Mouse (Mus musculus) hindbrain, postnatal 0 days (tissue): Measurements from ENCODE around the gene Cntfr. TPM values are rescaled to one million over a fixed set of nuclear protein-coding genes. Genes with fewer than 3 reads are reported as not detected.

Source experiments
- ATAC-seq: fragments of 200-750 bp; cut with Nextera tagmentation; 2 replicates; pipeline ENCODE4 v1.8.0; 2017; ENCODE audit warnings: mild to moderate bottlenecking, moderate TSS enrichment, moderate library complexity
- DNase-seq: peaks from one replicate; pipeline ENCODE4 v3.0.0-alpha.2; 2015; ENCODE audit warnings: low spot score
- H3K27ac ChIP-seq: fragments of 300-500 bp; sonication (generic); 2 replicates; pipeline ENCODE4 v1.5.1; 2014; ENCODE audit warnings: mild to moderate bottlenecking
- H3K27me3 ChIP-seq: fragments of 300-500 bp; sonication (generic); 2 replicates; pipeline ENCODE4 v1.6.1; 2014; ENCODE audit warnings: low read length, mixed read lengths; ENCODE audit not compliant: insufficient read depth
- H3K36me3 ChIP-seq: fragments of 300-500 bp; sonication (generic); 2 replicates; pipeline ENCODE4 v1.6.1; 2014; ENCODE audit warnings: low read length, mixed read lengths; ENCODE audit not compliant: insufficient read depth
- H3K4me1 ChIP-seq: fragments of 300-500 bp; sonication (generic); 2 replicates; pipeline ENCODE4 v1.6.1; 2014; ENCODE audit warnings: antibody characterized with exemption, low read length, mixed read lengths; ENCODE audit not compliant: insufficient read depth
- H3K4me2 ChIP-seq: fragments of 300-500 bp; sonication (generic); 2 replicates; pipeline ENCODE4 v1.6.1; 2014; ENCODE audit warnings: low read depth, mild to moderate bottlenecking, low read length, moderate library complexity, mixed read lengths
- H3K4me3 ChIP-seq: fragments of 300-500 bp; sonication (generic); 2 replicates; pipeline ENCODE4 v1.5.1; 2014; ENCODE audit warnings: low read length
- H3K9ac ChIP-seq: fragments of 300-500 bp; sonication (generic); replicated peaks from 2 replicates; pipeline ENCODE4 v1.6.1; 2014; ENCODE audit warnings: mild to moderate bottlenecking, low read length, moderate library complexity, mixed read lengths
- H3K9me3 ChIP-seq: fragments of 300-500 bp; sonication (generic); 2 replicates; pipeline ENCODE4 v1.6.1; 2016; ENCODE audit warnings: low read length, mixed read lengths
- CTCF ChIP-seq: IDR thresholded peaks from 2 replicates; pipeline ENCODE4 v1.5.1; 2016; ENCODE audit warnings: antibody characterized with exemption, control low read depth, low read depth
- WGBS: fragments of 180-500 bp; shearing (Covaris S2); extraction: QIAGEN DNeasy Blood & Tissue Kit; methylation state at CpG from one replicate; pipeline ENCODE4 v1.1.7; 2014; 5-methylcytosine and 5-hydroxymethylcytosine counted together
- polyA plus RNA-seq: library from polyadenylated mRNA; unstranded; fragments of >200 nt; fragmentation: Nextera tagmentation; extraction: Ambion mirVana; gene quantifications from 2 replicates; pipeline ENCODE4 v1.2.1, GENCODE M21; 2015
- total RNA-seq: library from RNA; depleted of rRNA; stranded (reverse); fragments of >200 nt; gene quantifications from 2 replicates; pipeline ENCODE4 v1.2.3, GENCODE M21; 2014

Gene Cntfr
- total and polyA plus RNA-seq, 2 experiments from 2014 or later, result 22.1 to 61.9 TPM

DNA sequence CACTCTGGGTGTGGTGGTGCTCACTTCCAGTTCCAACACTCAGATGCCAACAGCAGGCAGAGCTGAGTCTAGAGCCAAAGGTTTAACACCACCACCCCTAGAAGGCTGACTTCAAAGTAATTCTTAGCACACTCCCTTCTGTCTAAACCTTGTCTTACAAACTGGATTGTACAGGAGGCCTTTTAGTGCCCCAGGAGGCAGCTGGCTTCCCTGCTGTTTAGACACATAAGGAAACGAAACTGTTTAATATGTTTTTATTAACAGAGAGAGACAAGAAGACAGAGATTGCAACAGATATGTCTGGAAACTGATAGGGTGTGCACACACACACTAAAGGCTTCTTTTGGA lies 41.3 kb upstream of the Cntfr start:
- ATAC-seq, result no peak

DNA sequence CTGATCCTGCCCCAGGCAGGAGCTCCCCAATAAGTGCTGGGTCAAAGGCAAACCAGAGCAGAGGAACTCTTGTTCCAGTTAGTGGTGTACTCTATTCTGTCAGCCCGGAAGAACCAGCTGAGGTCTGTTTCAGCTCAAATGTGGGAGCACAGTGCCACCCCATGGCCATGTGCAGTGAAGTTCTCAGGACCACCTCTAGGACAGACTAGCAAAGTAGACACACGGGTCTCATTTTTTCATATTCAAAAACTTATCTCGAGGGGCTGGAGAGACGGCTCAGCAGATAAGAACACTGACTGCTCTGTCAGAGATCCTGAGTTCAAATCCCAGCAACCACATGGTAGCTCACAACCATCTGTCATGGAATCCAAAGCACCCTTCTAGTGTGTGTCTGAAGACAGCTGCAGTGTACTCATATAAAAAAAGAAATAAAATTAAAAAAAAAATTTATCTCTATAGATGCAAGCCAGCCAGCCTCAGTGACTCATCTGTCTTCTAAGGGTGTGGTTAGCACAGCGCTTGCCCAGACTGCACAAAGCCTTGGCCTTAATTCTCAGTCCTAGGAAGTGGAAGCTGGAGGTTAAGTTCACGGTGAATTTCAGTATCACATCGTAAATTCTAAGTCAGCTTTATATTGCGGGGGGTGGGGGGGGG lies 40.8 kb upstream of the Cntfr start:
- WGBS, result 44% methylated on average over 8 of the region's 8 CpGs
- Histone ChIP-seq H3K27me3 (no peaks in the 10 kb centered on the region), H3K4me2 (no peak overlapping the region), H3K27ac (no peak overlapping the region), H3K36me3 (0 out of 2 replicates have a peak, but pooled peaks cover 10% of the 10 kb centered on the region), H3K9me3 (no peaks in the 10 kb centered on the region), H3K9ac (no peak overlapping the region), H3K4me1 (no peaks in the 10 kb centered on the region), H3K4me3 (no peak overlapping the region)
- ATAC-seq (peak; percentile 75), DNase-seq (peak; percentile 88)
- peak; percentile 93 for TF ChIP-seq CTCF

More for the DNA sequence above, 41.3 kb upstream of the Cntfr start:
- Histone ChIP-seq H3K9ac (no peak overlapping the region), H3K27me3 (no peaks in the 10 kb centered on the region), H3K4me3 (no peak overlapping the region), H3K4me2 (no peak overlapping the region), H3K27ac (no peak overlapping the region), H3K4me1 (no peaks in the 10 kb centered on the region), H3K36me3 (0 out of 2 replicates have a peak, but pooled peaks cover 10% of the 10 kb centered on the region), H3K9me3 (no peaks in the 10 kb centered on the region)
- no peak for DNase-seq
- 48% methylated on average over 1 of the region's 1 CpGs for WGBS
- no peak for TF ChIP-seq CTCF

DNA sequence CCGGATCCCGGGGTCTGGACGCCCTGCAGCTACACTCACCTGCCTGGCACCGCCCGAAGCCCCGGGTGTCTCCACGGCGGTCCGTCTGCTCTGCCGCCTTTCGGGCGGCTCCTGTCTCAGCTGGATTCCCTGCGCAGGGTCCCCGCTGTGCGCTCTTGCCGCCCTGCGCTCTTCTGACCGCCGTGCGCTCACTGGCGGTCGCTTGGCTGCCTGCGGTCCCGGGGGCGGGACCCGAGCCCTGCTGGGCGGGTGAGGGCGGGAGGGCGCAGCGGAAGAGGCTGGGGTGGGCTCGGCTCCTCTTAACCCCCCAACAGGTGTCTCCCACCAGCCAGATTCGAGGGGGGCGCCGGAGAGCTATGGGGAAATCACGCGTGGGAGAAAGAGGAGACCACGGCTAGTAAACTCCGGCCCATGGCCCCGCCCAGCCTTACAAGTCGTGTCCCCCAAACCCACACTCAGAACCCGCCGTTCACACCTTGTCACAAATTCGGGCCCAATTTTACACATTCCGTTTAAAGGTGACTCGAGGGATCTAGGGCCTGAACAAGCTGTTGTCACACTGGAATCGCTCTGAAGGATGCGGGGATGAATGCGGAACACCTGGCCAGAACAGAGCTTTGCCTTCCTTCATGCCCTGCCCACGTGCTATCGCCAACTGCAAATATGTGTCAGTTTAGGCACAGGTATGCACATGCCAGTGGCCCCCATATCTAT lies 34.3 kb upstream of the Cntfr start, which contains the start of gene Arid3c:
TSS of gene Arid3c (minus strand) at position 91 of the 714 bp plus-strand sequence.
- ATAC-seq, result peak; percentile 33; the same call in 1 of the 2 replicates
- H3K4me3 ChIP-seq, result peak within 1 kb of the TSS; percentile 40
- no peak for TF ChIP-seq CTCF
- peak within 1 kb of the TSS; percentile 41; the same call in 1 of the 2 replicates for H3K9ac ChIP-seq
- H3K9me3 ChIP-seq, result no peaks in the 10 kb centered on the region
- H3K36me3 ChIP-seq, result no peaks in the 10 kb centered on the region
- H3K4me1 ChIP-seq, result no peaks in the 10 kb centered on the region
- no peak for DNase-seq
- peak within 1 kb of the TSS; percentile 68 for H3K4me2 ChIP-seq
- under 1% methylated on average over 50 of the region's 50 CpGs for WGBS
- no peak within 1 kb of the TSS for H3K27ac ChIP-seq
- H3K27me3 ChIP-seq, result peaks cover 24% of the 10 kb centered on the region

DNA sequence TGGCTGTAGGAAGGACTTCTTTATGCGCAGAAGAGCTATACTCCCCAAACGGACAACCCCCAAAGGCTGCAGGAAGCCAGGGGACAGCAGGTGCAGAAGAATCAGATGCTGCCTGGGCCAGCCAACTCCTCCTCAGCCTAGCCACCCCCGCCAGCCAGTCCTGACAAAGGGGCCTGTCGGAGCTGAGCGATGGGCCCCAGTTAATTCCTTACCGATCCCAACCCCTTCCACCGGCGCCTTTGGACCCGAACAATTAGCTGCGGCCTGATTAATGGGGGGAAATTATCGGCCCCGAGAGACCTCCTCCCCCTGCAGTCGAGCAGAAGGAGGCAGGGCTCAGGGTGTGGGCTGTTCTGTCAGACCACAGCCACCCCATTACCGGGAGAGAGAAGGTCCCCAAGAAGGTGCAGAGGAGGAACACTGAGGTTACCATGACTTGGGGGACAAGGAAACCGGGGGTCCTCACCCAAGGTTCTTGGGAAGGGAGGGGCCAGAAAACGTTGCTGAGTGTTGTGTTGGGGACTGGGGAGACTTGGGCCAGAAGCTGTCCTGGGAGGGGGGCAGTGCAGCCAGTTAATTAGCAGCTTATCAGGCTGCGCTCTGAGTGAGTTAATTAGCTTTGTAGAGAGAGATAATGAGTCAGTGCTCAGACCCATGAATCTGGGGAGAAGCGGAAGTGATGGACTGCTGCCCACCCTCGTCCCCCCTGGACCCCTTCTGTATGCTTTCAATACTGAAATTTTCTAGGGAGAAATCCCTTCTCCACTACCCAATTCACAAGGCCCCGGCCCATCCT lies 30.1 kb upstream of the Cntfr start:
- no peak overlapping the region for H3K9ac ChIP-seq
- ATAC-seq (no peak), DNase-seq (no peak)
- 12% methylated on average over 20 of the region's 20 CpGs for WGBS
- peaks cover 42% of the 10 kb centered on the region for H3K27me3 ChIP-seq
- TF ChIP-seq CTCF, result no peak
- no peaks in the 10 kb centered on the region for H3K9me3 ChIP-seq
- H3K4me1 ChIP-seq, result peaks cover 10% of the 10 kb centered on the region; the same call in 1 of the 2 replicates
- no peaks in the 10 kb centered on the region for H3K36me3 ChIP-seq
- H3K4me2 ChIP-seq, result 0 out of 2 replicates have a peak overlapping the region, but pooled peaks have one; percentile 19
- H3K27ac ChIP-seq, result no peak overlapping the region
- no peak overlapping the region for H3K4me3 ChIP-seq

DNA sequence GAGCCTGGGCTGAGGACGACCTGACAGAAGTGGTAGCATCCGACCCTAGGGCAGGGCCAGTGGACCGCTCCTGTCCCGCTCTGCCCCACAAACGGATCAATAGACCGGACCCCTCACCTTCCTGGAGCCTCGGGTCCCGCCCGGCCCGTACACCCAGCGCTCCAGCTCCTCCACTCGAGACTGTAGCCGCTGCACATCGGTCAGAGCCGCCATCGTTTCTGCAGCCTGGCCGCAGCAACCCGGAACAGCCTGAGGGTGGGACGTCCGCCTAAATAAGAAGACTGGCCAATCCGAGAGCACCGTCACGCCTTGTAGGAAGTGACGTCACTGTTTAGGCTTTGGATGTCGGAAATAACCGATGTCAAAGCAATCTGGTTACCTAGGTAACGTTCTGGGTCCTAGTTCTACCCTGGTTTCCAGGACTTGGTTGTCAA lies 26.0 kb upstream of the Cntfr start, which contains the start of gene Dctn3:
TSS of gene Dctn3 (minus strand) at position 253 of the 434 bp plus-strand sequence.
- peak within 1 kb of the TSS; percentile 82 for H3K9ac ChIP-seq
- peaks cover 20% of the 10 kb centered on the region for H3K36me3 ChIP-seq
- H3K4me1 ChIP-seq, result peaks cover 13% of the 10 kb centered on the region; the same call in 1 of the 2 replicates
- peak within 1 kb of the TSS; percentile 71 for H3K27ac ChIP-seq
- DNase-seq (peak; percentile 99), ATAC-seq (peak; percentile 98)
- no peak for TF ChIP-seq CTCF
- 0% methylated on average over 27 of the region's 27 CpGs for WGBS
- H3K27me3 ChIP-seq, result peaks cover 20% of the 10 kb centered on the region
- H3K4me3 ChIP-seq, result peak within 1 kb of the TSS; percentile 93
- peak within 1 kb of the TSS; percentile 82 for H3K4me2 ChIP-seq
- H3K9me3 ChIP-seq, result no peaks in the 10 kb centered on the region

DNA sequence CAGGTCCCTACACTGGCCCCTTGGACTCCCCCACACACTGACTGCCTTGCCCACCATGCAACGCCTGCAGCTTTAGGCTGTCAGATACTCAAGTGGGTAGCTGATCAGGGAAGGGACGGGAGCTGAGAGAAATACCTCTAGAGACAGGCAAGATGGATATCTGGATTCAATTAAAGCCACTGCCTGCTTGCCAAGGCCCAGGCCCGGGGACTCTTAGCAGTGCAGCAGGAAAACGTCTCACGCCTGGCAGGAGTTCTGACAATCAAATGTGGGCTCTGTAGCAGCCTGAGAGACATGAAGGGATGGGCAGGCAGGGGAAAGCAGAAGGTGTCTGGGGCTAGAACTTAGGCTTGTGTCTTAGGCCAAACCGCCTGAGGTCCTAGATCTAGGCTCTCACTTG lies 19.9 kb upstream of the Cntfr start:
- 49% methylated on average over 6 of the region's 6 CpGs for WGBS
- TF ChIP-seq CTCF, result no peak
- Histone ChIP-seq H3K4me3 (no peak overlapping the region), H3K9me3 (no peaks in the 10 kb centered on the region), H3K27ac (no peak overlapping the region), H3K36me3 (peaks cover 29% of the 10 kb centered on the region), H3K9ac (no peak overlapping the region), H3K27me3 (no peaks in the 10 kb centered on the region), H3K4me1 (peaks cover 10% of the 10 kb centered on the region; the same call in 1 of the 2 replicates), H3K4me2 (no peak overlapping the region)
- no peak for DNase-seq
- no peak for ATAC-seq
